Mouse (Mus musculus) myocyte (in vitro differentiated cells): ENCODE data around the gene Wdr20.

Experiments
- CEBPB ChIP-seq: IDR thresholded peaks from 2 replicates; pipeline ENCODE4 v1.6.1; 2011; ENCODE audit warnings: mild to moderate bottlenecking, moderate library complexity; ENCODE audit not compliant: poor library complexity, insufficient read depth, severe bottlenecking
- E2F4 ChIP-seq: IDR thresholded peaks from one replicate; pipeline ENCODE4 v1.6.1; 2011; ENCODE audit warnings: mild to moderate bottlenecking, control low read depth, moderate library complexity; ENCODE audit not compliant: insufficient read depth
- MAX ChIP-seq: IDR thresholded peaks from one replicate; pipeline ENCODE4 v1.6.1; 2011; ENCODE audit warnings: low read depth, mild to moderate bottlenecking, control low read depth
- MYOD1 ChIP-seq, 3 experiments: IDR thresholded peaks; one replicate each; pipeline ENCODE4 v1.6.1; 2011; ENCODE audit warnings: control low read depth in 2 of 3, low read depth in 2 of 3, mild to moderate bottlenecking in 2 of 3, moderate library complexity in 1 of 3; ENCODE audit not compliant: insufficient read length in 2 of 3, control insufficient read depth in 1 of 3
- MYOG ChIP-seq, 3 experiments: IDR thresholded peaks; one replicate each; pipeline ENCODE4 v1.6.1; 2011; ENCODE audit warnings: control low read depth in 2 of 3, low read depth in 2 of 3, mild to moderate bottlenecking in 2 of 3; ENCODE audit not compliant: insufficient read length in 2 of 3, control insufficient read depth in 1 of 3, insufficient read depth in 1 of 3
- POLR2A ChIP-seq: IDR thresholded peaks from one replicate; pipeline ENCODE4 v1.6.1; 2011; ENCODE audit warnings: low read depth, mild to moderate bottlenecking, control low read depth, moderate library complexity; ENCODE audit not compliant: insufficient read length
- POLR2AphosphoS2 ChIP-seq: IDR thresholded peaks from one replicate; pipeline ENCODE4 v1.6.1; 2011; ENCODE audit warnings: low read depth, control low read depth; ENCODE audit not compliant: insufficient read length
- SRF ChIP-seq: IDR thresholded peaks from one replicate; pipeline ENCODE4 v1.6.1; 2011; ENCODE audit warnings: low read depth; ENCODE audit not compliant: control insufficient read depth, insufficient read length
- TCF12 ChIP-seq: IDR thresholded peaks from one replicate; pipeline ENCODE4 v1.6.1; 2011; ENCODE audit warnings: mild to moderate bottlenecking, control low read depth; ENCODE audit not compliant: poor library complexity, insufficient read depth, severe bottlenecking
- TCF3 ChIP-seq: IDR thresholded peaks from one replicate; pipeline ENCODE4 v1.6.1; 2011; ENCODE audit warnings: low read depth, control low read depth; ENCODE audit not compliant: insufficient read length
- USF1 ChIP-seq: IDR thresholded peaks from one replicate; pipeline ENCODE4 v1.6.1; 2011; ENCODE audit warnings: low read depth, mild to moderate bottlenecking, control low read depth, moderate library complexity

DNA sequence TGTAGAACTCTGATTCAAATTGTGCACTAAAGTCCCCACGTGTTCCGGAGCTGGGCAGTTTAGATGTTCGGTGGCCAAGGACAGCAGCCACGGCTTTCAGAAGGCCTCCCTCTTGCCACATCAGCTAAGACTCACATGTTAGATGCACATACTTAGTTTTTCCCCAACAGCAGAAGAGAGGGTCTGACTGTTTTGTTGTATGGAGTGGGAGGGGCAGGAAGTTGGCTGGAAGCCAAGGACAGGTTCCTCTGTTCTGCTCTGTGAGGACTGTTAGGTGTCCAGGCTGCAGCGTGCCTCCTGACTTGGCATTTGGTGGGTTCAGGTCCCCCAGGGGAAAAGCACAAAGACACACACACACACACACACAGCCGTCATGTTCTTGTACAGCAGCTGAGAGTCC lies 57.3 kb downstream of the Wdr20 start:
- TF ChIP-seq CEBPB: no peak
- TF ChIP-seq POLR2A: no peak
- no peak for TF ChIP-seq MYOG (IDR thresholded peaks at IDR 0.05; ENCODE audit: control insufficient read depth in 1 of 3, insufficient read depth in 1 of 3, insufficient read length in 2 of 3, low read depth in 2 of 3)
- no peak for TF ChIP-seq MAX
- TF ChIP-seq E2F4: no peak
- no peak for TF ChIP-seq TCF3
- TF ChIP-seq POLR2AphosphoS2: no peak
- no peak for TF ChIP-seq USF1
- TF ChIP-seq TCF12: no peak
- no peak for TF ChIP-seq MYOD1 (IDR thresholded peaks at IDR 0.05; ENCODE audit: control insufficient read depth in 1 of 3, insufficient read length in 2 of 3, low read depth in 2 of 3)
- TF ChIP-seq SRF: no peak
